Mouse (Mus musculus): ENCODE data around the gene Spata18.

- no peak for TF ChIP-seq CTCF (IDR thresholded peaks at IDR 0.05; ENCODE audit: insufficient read depth, low read depth, low read length)
- TF ChIP-seq POLR2A (IDR thresholded peaks at IDR 0.05; ENCODE audit: insufficient read depth, low read depth, low read length): no peak
Observed at GRCm38 (mm10) chr5:73604542-73604941, 46.6 kb upstream of the Spata18 start.

Measured in olfactory bulb, adult 2 months (tissue).